Mouse (Mus musculus) stomach, postnatal 0 days (tissue): ENCODE data around the gene Capn11. TPM values are rescaled to one million over a fixed set of nuclear protein-coding genes. Genes with fewer than 3 reads are reported as not detected.

ENCODE experiments used
- ATAC-seq: fragments of 200-750 bp; cut with Nextera tagmentation; 2 replicates; pipeline ENCODE4 v1.8.0; 2017; ENCODE audit not compliant: low FRiP score, low TSS enrichment
- DNase-seq: peaks from one replicate; pipeline ENCODE4 v3.0.0-alpha.2; 2016; ENCODE audit warnings: low spot score
- H3K27ac ChIP-seq: fragments of 300-500 bp; sonication (generic); replicated peaks from 2 replicates; pipeline ENCODE4 v1.5.1; 2014; ENCODE audit warnings: mild to moderate bottlenecking, control low read depth
- H3K27me3 ChIP-seq: fragments of 300-500 bp; sonication (generic); 2 replicates; pipeline ENCODE4 v1.6.1; 2014; ENCODE audit warnings: low read length; ENCODE audit not compliant: control insufficient read depth, insufficient read depth
- H3K36me3 ChIP-seq: fragments of 300-500 bp; sonication (generic); 2 replicates; pipeline ENCODE4 v1.6.1; 2014; ENCODE audit warnings: low read length, mixed read lengths; ENCODE audit not compliant: control insufficient read depth, insufficient read depth
- H3K4me1 ChIP-seq: fragments of 300-500 bp; sonication (generic); replicated peaks from 2 replicates; pipeline ENCODE4 v1.6.1; 2014; ENCODE audit warnings: antibody characterized with exemption; ENCODE audit not compliant: control insufficient read depth, insufficient read depth
- H3K4me2 ChIP-seq: fragments of 300-500 bp; sonication (generic); replicated peaks from 2 replicates; pipeline ENCODE4 v1.6.1; 2014; ENCODE audit warnings: low read depth, mild to moderate bottlenecking, control low read depth, moderate library complexity
- H3K4me3 ChIP-seq: fragments of 300-500 bp; sonication (generic); 2 replicates; pipeline ENCODE4 v1.5.1; 2014; ENCODE audit warnings: low read depth, low read length, control low read depth
- H3K9ac ChIP-seq: fragments of 300-500 bp; sonication (generic); 2 replicates; pipeline ENCODE4 v1.6.1; 2014; ENCODE audit warnings: mild to moderate bottlenecking, low read length, control low read depth, mixed read lengths
- H3K9me3 ChIP-seq: fragments of 300-500 bp; sonication (generic); 2 replicates; pipeline ENCODE4 v1.6.1; 2016; ENCODE audit warnings: low read length; ENCODE audit not compliant: control insufficient read depth
- CTCF ChIP-seq: IDR thresholded peaks from 2 replicates; pipeline ENCODE4 v1.5.1; 2016; ENCODE audit warnings: antibody characterized with exemption, low read depth, mild to moderate bottlenecking, moderate library complexity
- EP300 ChIP-seq: optimal IDR thresholded peaks from 2 replicates; pipeline ENCODE3; 2016; ENCODE audit warnings: antibody characterized with exemption
- WGBS: fragments of 180-500 bp; shearing (Covaris S2); extraction: QIAGEN DNeasy Blood & Tissue Kit; methylation state at CpG from one replicate; pipeline ENCODE4 v1.1.7; 2014; 5-methylcytosine and 5-hydroxymethylcytosine counted together
- polyA plus RNA-seq: library from polyadenylated mRNA; unstranded; fragments of >200 nt; fragmentation: Nextera tagmentation; extraction: Ambion mirVana; gene quantifications from 2 replicates; pipeline ENCODE4 v1.2.1, GENCODE M21; 2015

The Capn11 gene
- polyA plus RNA-seq, 1 experiment from 2014 or later: 0.06 TPM

DNA sequence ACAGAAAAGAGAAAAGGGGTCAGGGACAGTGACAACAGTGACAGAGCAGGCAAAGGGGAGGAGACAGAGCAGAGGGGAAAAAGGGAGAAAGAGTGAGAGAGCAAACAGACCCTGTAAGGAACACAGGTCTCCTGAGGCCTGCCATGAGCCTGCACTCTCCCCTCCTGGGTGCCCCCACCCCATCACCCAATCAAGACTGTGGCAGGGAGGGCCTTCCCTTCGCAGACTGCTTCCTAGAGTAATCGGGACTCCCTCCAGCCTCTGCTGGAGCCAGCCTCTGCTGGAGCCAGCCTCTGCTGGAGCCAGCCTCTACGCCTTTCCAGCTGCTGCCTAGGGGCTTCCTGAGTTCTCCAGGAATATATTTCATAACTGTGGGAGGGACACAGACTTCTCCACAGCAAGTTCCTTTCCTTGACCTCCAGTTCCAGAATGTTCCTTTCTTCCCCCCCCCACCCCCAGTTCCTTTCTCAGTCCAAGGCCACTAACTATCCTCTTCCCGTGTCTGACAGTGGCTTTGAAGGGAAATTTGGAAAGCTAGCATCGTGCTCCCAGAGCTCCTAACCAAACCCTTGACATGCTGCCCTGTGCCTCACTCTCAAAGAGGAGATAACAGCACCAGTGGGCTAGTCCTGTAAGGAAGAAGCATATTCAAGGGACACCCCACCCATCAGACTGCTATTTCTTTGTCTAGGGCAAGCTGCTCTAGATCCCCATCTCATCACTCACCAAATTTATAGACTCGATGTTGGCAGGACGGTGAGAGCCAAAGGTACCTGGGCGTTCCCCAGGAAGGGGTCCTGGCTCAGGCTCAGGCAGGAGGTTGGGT lies 66.3 kb downstream of the Capn11 start:
- H3K36me3 ChIP-seq: peaks cover 6% of the 10 kb centered on the region
- peaks cover 20% of the 10 kb centered on the region for H3K4me1 ChIP-seq
- DNase-seq (no peak), ATAC-seq (no peak)
- H3K9ac ChIP-seq: peak overlapping the region; percentile 23; the same call in 1 of the 2 replicates
- TF ChIP-seq EP300: no peak
- no peak for TF ChIP-seq CTCF
- WGBS: 40% methylated on average over 8 of the region's 8 CpGs
- H3K9me3 ChIP-seq: no peaks in the 10 kb centered on the region
- H3K4me3 ChIP-seq: no peak overlapping the region
- H3K27me3 ChIP-seq: no peaks in the 10 kb centered on the region
- peak overlapping the region; percentile 73 for H3K27ac ChIP-seq
- peak overlapping the region; percentile 31 for H3K4me2 ChIP-seq

DNA sequence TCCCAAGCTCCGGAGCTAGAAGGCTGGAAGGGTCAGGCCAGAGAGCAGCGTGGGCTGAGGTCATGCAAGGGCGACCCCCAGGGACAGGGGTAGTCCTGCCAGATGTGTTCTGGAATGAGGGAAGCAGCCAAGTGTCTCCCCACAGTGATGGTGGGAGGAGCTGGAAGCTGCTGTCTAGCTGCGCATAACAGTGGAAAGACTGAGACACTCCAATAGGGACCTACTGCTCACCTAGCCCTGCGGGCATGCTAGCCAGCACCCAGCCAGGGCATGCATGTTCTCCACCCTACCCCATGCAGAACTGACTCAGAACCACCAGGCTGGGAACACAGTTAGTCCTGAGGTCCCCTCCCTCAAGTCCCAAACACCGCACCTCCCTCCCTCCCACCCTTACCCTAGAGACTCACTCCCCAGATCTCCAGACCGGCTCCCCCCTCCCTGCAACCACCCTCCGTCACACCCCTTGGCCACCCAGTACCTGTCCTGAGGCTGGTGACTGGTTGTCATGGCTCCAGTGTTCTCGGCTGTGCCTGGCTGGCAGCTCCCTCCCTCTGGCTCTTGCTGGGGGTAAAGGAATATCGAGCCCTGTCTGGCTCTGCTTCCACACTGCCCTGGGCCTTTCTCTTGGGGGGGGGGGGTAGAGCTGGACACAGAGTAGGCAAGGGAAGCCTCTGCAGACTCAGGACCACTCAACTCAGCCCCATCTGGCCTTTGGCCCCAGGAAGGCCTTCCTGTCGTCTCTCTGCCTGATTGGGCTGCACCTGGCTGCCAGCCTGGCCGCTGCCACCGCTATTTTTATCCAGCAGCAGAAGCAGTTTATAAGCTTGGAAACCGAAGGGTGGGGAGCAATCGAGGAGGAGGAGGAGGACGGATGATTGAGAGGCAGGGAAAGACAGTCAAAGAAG lies 67.2 kb downstream of the Capn11 start:
- 55% methylated on average over 16 of the region's 16 CpGs for WGBS
- H3K9ac ChIP-seq: peak overlapping the region; percentile 23; the same call in 1 of the 2 replicates
- H3K36me3 ChIP-seq: peaks cover 6% of the 10 kb centered on the region
- ATAC-seq: peak; percentile 13
- H3K27ac ChIP-seq: peak overlapping the region; percentile 73; the same call in 1 of the 2 replicates
- peak overlapping the region; percentile 30 for H3K4me2 ChIP-seq
- DNase-seq: no peak
- H3K4me3 ChIP-seq: no peak overlapping the region
- peaks cover 20% of the 10 kb centered on the region for H3K4me1 ChIP-seq
- no peaks in the 10 kb centered on the region for H3K27me3 ChIP-seq
- TF ChIP-seq EP300: no peak
- no peak for TF ChIP-seq CTCF
- no peaks in the 10 kb centered on the region for H3K9me3 ChIP-seq

- Histone ChIP-seq H3K4me3 (no peak overlapping the region), H3K4me1 (peaks cover 14% of the 10 kb centered on the region; the same call in 1 of the 2 replicates), H3K36me3 (peaks cover 6% of the 10 kb centered on the region), H3K27ac (no peak overlapping the region), H3K9ac (no peak overlapping the region), H3K4me2 (no peak overlapping the region), H3K27me3 (no peaks in the 10 kb centered on the region), H3K9me3 (no peaks in the 10 kb centered on the region)
- DNase-seq (no peak), ATAC-seq (no peak)
- 75% methylated on average over 6 of the region's 6 CpGs for WGBS
- no peak for TF ChIP-seq EP300
- TF ChIP-seq CTCF: no peak
These were observed 68.7 kb downstream of the Capn11 start for GRCm38 (mm10) chr17:45590410-45590809.

DNA sequence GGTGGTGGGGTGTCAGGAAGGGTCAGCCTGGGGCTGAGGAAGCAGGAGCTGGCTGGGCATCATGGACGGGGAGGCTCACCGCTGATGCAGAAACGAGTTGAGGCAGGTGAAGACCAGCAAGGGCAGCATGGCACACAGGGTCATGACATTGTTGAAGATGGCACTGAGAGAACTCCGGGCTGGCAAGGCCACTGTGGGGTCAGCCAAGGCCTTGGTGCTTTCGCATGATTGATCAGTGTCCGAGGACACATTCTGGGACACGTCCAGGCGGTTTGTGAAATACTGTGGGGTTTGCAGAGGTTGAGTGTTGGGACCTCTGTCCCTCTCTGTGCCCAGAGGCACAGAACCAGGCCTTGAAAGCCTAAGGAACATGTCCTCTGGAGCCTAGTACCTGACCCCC lies 69.3 kb downstream of the Capn11 start:
- Histone ChIP-seq H3K4me3 (no peak overlapping the region), H3K27me3 (no peaks in the 10 kb centered on the region), H3K4me2 (no peak overlapping the region), H3K4me1 (peaks cover 12% of the 10 kb centered on the region; the same call in 1 of the 2 replicates), H3K27ac (no peak overlapping the region), H3K36me3 (peaks cover 6% of the 10 kb centered on the region), H3K9ac (no peak overlapping the region), H3K9me3 (no peaks in the 10 kb centered on the region)
- WGBS: 89% methylated on average over 8 of the region's 8 CpGs
- DNase-seq: no peak
- TF ChIP-seq EP300 (no peak), CTCF (no peak)
- no peak for ATAC-seq

DNA sequence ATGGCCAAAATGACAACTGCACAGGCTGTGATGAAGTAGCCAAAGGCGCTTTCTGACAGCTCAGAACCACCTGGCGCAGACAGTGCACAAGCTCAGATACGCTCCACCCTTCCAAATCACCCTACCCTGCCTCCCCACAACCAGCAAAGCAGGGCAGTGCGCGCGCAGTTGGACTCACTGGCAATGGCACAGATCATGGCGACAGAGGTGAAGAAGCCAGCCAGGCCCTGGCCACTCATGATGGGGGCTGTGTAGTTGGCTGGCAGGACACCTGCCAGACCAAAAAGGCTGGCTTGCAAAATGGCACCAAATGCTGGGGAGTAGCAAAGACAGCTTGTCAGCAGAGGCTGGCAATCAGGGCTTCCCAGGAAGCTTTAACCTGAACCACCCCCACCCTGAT lies 69.9 kb downstream of the Capn11 start:
- no peak for DNase-seq
- Histone ChIP-seq H3K4me2 (no peak overlapping the region), H3K27ac (no peak overlapping the region), H3K27me3 (no peaks in the 10 kb centered on the region), H3K4me1 (peaks cover 14% of the 10 kb centered on the region; the same call in 1 of the 2 replicates), H3K9ac (no peak overlapping the region), H3K9me3 (no peaks in the 10 kb centered on the region), H3K4me3 (no peak overlapping the region), H3K36me3 (peaks cover 6% of the 10 kb centered on the region)
- no peak for ATAC-seq
- 97% methylated on average over 7 of the region's 7 CpGs for WGBS
- no peak for TF ChIP-seq EP300
- no peak for TF ChIP-seq CTCF
